Mouse (Mus musculus) intestine, embryonic 14.5 days (tissue): ENCODE data around the gene Gdf15. TPM values are rescaled to one million over a fixed set of nuclear protein-coding genes. Genes with fewer than 3 reads are reported as not detected.

Source experiments
- ATAC-seq: fragments of 200-750 bp; cut with Nextera tagmentation; replicated peaks from 2 replicates; pipeline ENCODE4 v1.8.0; 2017; ENCODE audit warnings: low read depth, moderate number of reproducible peaks, moderate TSS enrichment, moderate library complexity; ENCODE audit not compliant: low FRiP score, low TSS enrichment
- DNase-seq: peaks from one replicate; pipeline ENCODE4 v3.0.0-alpha.2; 2018; ENCODE audit warnings: low spot score
- H3K27ac ChIP-seq: fragments of 300-500 bp; sonication (generic); 2 replicates; pipeline ENCODE4 v1.5.1; 2014; ENCODE audit warnings: low read depth, mild to moderate bottlenecking, control low read depth
- H3K27me3 ChIP-seq: fragments of 300-500 bp; sonication (generic); replicated peaks from 2 replicates; pipeline ENCODE4 v1.6.1; 2014; ENCODE audit warnings: low read length, control low read depth; ENCODE audit not compliant: control insufficient read depth, insufficient read depth
- H3K36me3 ChIP-seq: fragments of 300-500 bp; sonication (generic); 2 replicates; pipeline ENCODE4 v1.6.1; 2014; ENCODE audit warnings: low read length, control low read depth; ENCODE audit not compliant: control insufficient read depth, insufficient read depth
- H3K4me1 ChIP-seq: fragments of 300-500 bp; sonication (generic); replicated peaks from 2 replicates; pipeline ENCODE4 v1.6.1; 2014; ENCODE audit warnings: low read length, control low read depth, mixed read lengths; ENCODE audit not compliant: control insufficient read depth, insufficient read depth
- H3K4me2 ChIP-seq: fragments of 300-500 bp; sonication (generic); 2 replicates; pipeline ENCODE4 v1.6.1; 2014; ENCODE audit warnings: low read length
- H3K4me3 ChIP-seq: fragments of 300-500 bp; sonication (generic); 2 replicates; pipeline ENCODE4 v1.5.1; 2014; ENCODE audit warnings: low read depth, low read length, control low read depth, mixed read lengths
- H3K9ac ChIP-seq: fragments of 300-500 bp; sonication (generic); 2 replicates; pipeline ENCODE4 v1.6.1; 2014; ENCODE audit warnings: mild to moderate bottlenecking, low read length
- H3K9me3 ChIP-seq: fragments of 300-500 bp; sonication (generic); 2 replicates; pipeline ENCODE4 v1.6.1; 2016; ENCODE audit warnings: low read length, control low read depth; ENCODE audit not compliant: control insufficient read depth
- WGBS: fragments of 180-500 bp; shearing (Covaris S2); extraction: QIAGEN DNeasy Blood & Tissue Kit; methylation state at CpG from one replicate; pipeline ENCODE4 v1.1.7; 2014; 5-methylcytosine and 5-hydroxymethylcytosine counted together
- polyA plus RNA-seq: library from polyadenylated mRNA; unstranded; fragments of >200 nt; fragmentation: Nextera tagmentation; extraction: Ambion mirVana; gene quantifications from 2 replicates; pipeline ENCODE4 v1.2.1, GENCODE M21; 2014

Gene Gdf15
- polyA plus RNA-seq, 1 experiment from 2014 or later, result 1.1 TPM

DNA sequence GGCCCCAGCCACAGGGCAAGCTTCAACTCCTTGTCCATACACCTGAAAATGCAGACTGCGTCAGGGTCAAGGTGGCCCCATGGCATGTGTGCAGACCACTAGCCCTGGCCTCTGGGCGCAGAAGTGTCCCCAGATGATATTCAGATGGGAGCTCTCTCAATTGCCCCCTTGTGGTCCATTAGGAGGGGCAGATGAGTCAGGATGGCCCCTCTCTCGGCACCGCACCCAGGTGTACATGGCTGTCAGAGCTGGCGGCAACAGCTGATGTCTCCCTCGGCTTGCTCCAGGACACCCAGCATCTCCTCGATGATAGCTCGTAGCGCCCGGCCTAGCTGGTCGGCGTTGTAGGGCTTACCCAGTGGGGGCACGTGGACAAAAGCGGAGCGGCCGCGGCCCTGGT is 18.1 kb upstream of the Gdf15 start:
- Histone ChIP-seq H3K4me2 (no peak overlapping the region), H3K9me3 (no peaks in the 10 kb centered on the region), H3K36me3 (peaks cover 45% of the 10 kb centered on the region), H3K27me3 (no peaks in the 10 kb centered on the region), H3K4me1 (peaks cover 27% of the 10 kb centered on the region), H3K9ac (no peak overlapping the region), H3K4me3 (no peak overlapping the region), H3K27ac (no peak overlapping the region; the same call in 1 of the 2 replicates)
- no peak for ATAC-seq
- WGBS, result 90% methylated on average over 17 of the region's 17 CpGs
- DNase-seq, result no peak

DNA sequence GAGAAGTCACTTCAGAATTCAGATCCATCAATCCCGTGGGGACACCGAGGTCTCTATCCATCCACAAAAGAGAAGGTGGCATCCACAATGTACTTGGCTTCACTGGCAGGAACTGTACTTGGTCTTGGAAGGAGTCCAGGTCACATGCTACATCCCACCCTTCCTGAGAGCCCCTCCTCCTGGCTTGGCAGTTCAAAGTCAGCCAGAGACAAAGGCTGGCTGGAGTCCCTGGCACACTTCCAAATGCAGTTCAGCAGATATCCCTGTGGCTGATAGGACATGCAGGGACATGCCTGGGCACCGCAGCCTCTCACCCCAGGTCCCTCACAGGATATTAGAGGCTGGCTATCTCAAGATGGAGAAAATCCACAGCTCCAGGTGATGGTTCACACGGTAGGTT is 17.1 kb upstream of the Gdf15 start:
- Histone ChIP-seq H3K4me3 (no peak overlapping the region), H3K4me2 (no peak overlapping the region), H3K27me3 (no peaks in the 10 kb centered on the region), H3K4me1 (peaks cover 27% of the 10 kb centered on the region), H3K27ac (peak overlapping the region; percentile 44), H3K36me3 (peaks cover 36% of the 10 kb centered on the region), H3K9ac (no peak overlapping the region), H3K9me3 (no peaks in the 10 kb centered on the region)
- 56% methylated on average over 4 of the region's 4 CpGs for WGBS
- DNase-seq (peak; percentile 74), ATAC-seq (peak; percentile 48; the same call in 1 of the 2 replicates)

DNA sequence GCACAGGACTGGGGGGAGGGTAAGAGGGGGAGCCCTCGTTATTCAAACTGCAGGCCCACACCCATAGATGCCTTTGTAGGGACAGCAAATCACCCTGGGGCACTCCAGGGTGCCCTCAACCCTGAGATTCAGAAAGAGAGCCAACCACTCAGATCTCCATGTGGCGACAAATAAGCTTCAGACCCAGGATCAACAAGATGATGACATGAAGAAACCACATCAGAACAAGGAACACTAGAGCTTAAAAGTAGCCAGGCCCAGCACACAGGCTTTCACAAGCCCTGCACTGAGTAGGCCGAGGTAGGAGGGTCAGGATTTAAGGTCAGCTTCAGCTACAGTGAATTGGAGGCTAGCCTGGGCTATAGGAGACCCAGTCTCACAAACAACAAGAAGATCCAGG is 16.7 kb upstream of the Gdf15 start:
- ATAC-seq (no peak), DNase-seq (no peak)
- WGBS, result 61% methylated on average over 3 of the region's 3 CpGs
- Histone ChIP-seq H3K4me1 (peaks cover 27% of the 10 kb centered on the region), H3K9me3 (no peaks in the 10 kb centered on the region), H3K4me3 (no peak overlapping the region), H3K36me3 (peaks cover 33% of the 10 kb centered on the region), H3K9ac (no peak overlapping the region), H3K4me2 (no peak overlapping the region), H3K27ac (peak overlapping the region; percentile 44; the same call in 1 of the 2 replicates), H3K27me3 (no peaks in the 10 kb centered on the region)

DNA sequence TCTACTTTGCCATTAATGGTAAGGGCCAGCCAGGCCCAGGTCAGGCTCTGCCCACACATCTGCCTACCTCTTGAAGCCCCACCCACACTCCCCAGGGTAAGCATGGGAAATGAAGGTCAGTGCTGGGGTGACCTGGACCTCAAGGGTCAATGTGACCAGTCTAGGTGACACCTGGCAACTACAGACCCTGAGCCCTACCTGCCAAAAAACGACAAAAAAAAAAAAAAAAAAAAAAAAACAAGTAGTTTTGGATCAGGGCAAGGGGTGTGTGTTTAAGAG is 15.8 kb upstream of the Gdf15 start:
- H3K4me2 ChIP-seq, result no peak overlapping the region
- 50% methylated on average over 1 of the region's 1 CpGs for WGBS
- DNase-seq (no peak), ATAC-seq (no peak)
- H3K4me3 ChIP-seq, result no peak overlapping the region
- no peak overlapping the region for H3K9ac ChIP-seq
- no peak overlapping the region for H3K27ac ChIP-seq
- peaks cover 32% of the 10 kb centered on the region for H3K36me3 ChIP-seq
- no peaks in the 10 kb centered on the region for H3K27me3 ChIP-seq
- H3K9me3 ChIP-seq, result no peaks in the 10 kb centered on the region
- H3K4me1 ChIP-seq, result peaks cover 27% of the 10 kb centered on the region

DNA sequence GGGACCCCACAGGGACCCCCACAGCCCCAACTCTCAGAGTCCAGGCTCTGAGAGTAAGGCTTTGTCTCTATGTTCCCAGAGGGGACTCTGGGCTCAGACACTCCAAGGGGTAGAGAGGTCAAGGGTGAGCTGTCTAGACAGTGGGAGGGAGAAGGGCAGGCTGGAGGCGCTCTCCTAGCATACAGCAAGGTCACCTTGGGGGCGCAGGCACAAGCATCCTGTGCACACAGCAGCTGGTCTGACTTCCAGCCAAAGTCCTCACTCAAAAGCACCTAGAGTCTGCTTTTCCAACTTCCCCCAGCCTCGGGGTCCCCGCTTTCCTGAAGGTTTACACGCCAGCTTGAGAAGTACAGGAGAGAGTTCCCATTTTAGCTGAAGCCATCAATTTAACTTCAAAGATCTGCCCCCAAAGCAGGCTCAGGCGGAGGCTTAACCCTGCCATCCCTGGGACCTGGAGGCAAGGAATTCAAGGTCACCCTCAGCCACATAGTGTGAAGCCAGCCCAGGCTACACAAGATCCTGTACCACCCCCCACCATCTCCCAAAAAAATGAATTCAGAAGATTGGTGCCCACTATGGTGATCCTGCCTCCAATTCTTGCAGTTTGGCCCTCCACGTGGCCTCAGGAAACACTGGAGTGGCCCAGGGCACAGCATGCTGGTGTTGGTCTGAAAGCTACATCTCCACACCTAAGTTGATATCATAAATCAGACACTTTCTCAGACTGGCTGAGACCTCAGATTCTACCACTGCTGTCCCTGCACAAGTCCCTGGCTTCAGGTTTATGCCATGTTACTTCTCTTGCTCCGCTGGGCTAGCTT is 15.3 kb upstream of the Gdf15 start:
- no peaks in the 10 kb centered on the region for H3K27me3 ChIP-seq
- WGBS, result 39% methylated on average over 8 of the region's 8 CpGs
- H3K4me2 ChIP-seq, result no peak overlapping the region
- ATAC-seq, result no peak
- H3K9ac ChIP-seq, result no peak overlapping the region
- DNase-seq, result no peak
- peaks cover 27% of the 10 kb centered on the region for H3K4me1 ChIP-seq
- no peak overlapping the region for H3K27ac ChIP-seq
- no peak overlapping the region for H3K4me3 ChIP-seq
- peaks cover 30% of the 10 kb centered on the region for H3K36me3 ChIP-seq
- no peaks in the 10 kb centered on the region for H3K9me3 ChIP-seq

DNA sequence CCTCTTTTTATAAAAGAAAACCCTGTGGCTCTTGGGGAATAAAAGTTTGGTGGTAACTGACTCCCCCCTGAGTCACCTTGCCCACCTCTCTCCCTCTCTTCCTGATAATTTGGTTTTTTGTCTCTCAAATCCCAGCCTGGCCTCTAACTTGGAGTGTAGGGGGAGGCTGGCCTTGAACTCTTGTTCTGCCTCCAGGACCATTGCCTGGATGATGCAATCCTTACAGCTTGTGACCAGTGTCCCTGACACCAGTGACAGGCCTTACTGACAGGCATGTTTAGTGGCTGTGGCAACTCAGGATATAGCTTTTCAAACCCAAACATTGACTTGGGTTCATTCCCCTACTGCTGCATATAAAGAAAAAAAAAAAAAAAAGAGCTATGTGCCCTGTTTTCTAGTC is 14.5 kb upstream of the Gdf15 start:
- no peaks in the 10 kb centered on the region for H3K9me3 ChIP-seq
- ATAC-seq, result no peak
- H3K27ac ChIP-seq, result no peak overlapping the region
- no peak overlapping the region for H3K4me3 ChIP-seq
- H3K27me3 ChIP-seq, result no peaks in the 10 kb centered on the region
- H3K9ac ChIP-seq, result no peak overlapping the region
- no peak for DNase-seq
- H3K4me1 ChIP-seq, result peaks cover 27% of the 10 kb centered on the region
- H3K4me2 ChIP-seq, result no peak overlapping the region
- H3K36me3 ChIP-seq, result peaks cover 23% of the 10 kb centered on the region

DNA sequence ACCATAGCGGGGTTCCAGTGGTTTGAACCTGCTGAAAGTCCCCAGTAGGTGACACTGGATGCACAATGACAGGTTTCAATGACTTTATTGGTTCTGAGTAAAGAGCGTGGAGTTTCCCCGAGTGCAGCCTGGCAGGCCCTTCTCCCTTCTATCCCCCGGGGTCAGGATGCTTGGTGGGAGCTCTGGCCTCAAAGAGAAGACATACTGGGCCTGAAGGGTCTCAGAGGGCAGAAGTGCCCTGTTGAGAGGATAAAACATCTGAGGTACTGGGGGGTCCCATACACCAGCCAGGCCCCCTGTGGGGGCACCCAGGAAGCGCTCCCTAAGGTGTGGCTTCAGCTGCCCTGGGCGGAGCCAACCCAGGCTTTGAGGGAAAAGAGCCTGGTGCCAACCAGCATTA is 14.1 kb upstream of the Gdf15 start:
- Histone ChIP-seq H3K27me3 (no peaks in the 10 kb centered on the region), H3K9ac (no peak overlapping the region), H3K27ac (no peak overlapping the region), H3K4me2 (no peak overlapping the region), H3K4me3 (no peak overlapping the region), H3K9me3 (no peaks in the 10 kb centered on the region), H3K36me3 (peaks cover 19% of the 10 kb centered on the region), H3K4me1 (peaks cover 27% of the 10 kb centered on the region)
- 73% methylated on average over 6 of the region's 6 CpGs for WGBS
- no peak for DNase-seq
- ATAC-seq, result no peak

DNA sequence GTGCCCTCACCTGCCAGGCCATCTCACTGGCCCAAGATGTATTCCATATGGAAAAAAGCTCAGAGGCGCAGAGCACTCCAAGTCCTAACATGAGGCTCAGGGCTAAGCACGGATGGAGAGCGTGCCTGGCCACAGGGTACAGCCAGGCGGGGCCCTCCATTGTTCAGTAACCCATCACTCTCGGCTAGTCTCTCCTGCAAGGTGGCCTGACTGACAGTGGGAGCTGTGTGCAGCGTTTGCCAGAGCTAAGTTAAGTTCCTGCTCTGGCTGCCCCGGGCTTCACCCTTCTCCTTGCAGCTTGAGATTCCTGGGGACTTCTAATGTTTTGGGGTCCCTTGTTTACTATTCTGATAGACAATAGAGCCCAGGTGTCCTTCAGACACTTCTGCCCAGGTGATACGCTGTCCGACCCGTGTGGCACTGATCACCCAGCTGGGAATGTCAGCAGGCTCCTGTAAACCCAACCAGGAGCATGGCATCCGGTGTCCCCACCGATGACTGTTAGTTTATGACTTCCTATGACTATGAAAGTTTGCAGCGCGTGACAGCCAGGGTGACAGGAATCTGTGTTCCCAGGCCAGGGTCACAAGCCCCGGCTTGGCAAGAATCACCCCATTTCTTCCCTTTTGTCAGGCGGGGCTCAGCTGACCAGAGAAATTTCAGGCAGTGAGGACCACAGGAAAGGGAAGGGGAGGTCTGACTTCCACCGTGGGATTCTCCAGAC is 13.4 kb upstream of the Gdf15 start:
- DNase-seq, result no peak
- no peaks in the 10 kb centered on the region for H3K27me3 ChIP-seq
- ATAC-seq, result no peak
- no peak overlapping the region for H3K9ac ChIP-seq
- no peaks in the 10 kb centered on the region for H3K9me3 ChIP-seq
- 60% methylated on average over 17 of the region's 17 CpGs for WGBS
- no peak overlapping the region for H3K27ac ChIP-seq
- H3K36me3 ChIP-seq, result peaks cover 12% of the 10 kb centered on the region
- H3K4me2 ChIP-seq, result no peak overlapping the region
- H3K4me1 ChIP-seq, result peaks cover 27% of the 10 kb centered on the region
- no peak overlapping the region for H3K4me3 ChIP-seq

DNA sequence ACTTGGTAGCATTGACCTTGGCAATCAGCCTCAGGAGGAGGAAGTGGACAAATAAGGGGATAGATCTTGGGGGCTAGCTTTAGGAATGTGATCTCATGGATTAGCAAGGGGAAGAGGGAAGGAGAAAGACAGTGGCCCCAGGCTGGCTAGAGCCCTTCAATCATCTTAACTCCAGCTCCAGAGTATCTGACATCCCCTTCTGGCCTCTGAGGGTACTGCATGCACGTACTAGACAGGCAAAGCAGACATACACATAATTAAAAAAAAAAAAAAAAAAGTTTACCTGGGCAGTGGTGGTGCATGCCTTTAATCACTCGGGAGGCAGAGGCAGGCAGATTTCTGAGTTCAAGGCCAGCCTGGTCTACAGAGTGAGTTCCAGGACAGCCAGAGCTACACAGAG is 11.8 kb upstream of the Gdf15 start:
- Histone ChIP-seq H3K36me3 (0 out of 2 replicates have a peak, but pooled peaks cover 2% of the 10 kb centered on the region), H3K27me3 (no peaks in the 10 kb centered on the region), H3K4me2 (no peak overlapping the region), H3K9ac (no peak overlapping the region), H3K27ac (no peak overlapping the region), H3K9me3 (no peaks in the 10 kb centered on the region), H3K4me1 (peaks cover 17% of the 10 kb centered on the region), H3K4me3 (no peak overlapping the region)
- ATAC-seq (no peak), DNase-seq (no peak)
- WGBS, result 95% methylated on average over 2 of the region's 2 CpGs
